Comparison of ENCODE assay signal across 15 mouse cellular contexts in genomic region chr12:91027681-91028080, GRCm38 (mm10).
DNase-seq lines count a peak whose midpoint lies in the region; ATAC-seq and TF ChIP-seq lines count a peak whose summit lies in the region.
"Had no signal": no experiment of that assay in that cellular context is flagged by ENCODE, and none has a peak within 500 bp of the region (broad histone marks: within the 10 kb centered on the region; RNA-seq: fewer than 3 reads in every experiment).

No protein-coding gene starts in this region.

- H3K9me3 ChIP-seq in intestine, embryonic 16.5 days (ENCODE audit: control insufficient read depth, low read length), result no peaks in the 10 kb centered on the region
- no peaks in the 10 kb centered on the region for H3K9me3 ChIP-seq in intestine, postnatal 0 days (ENCODE audit: control insufficient read depth)
- H3K9me3 ChIP-seq: heart, embryonic 13.5 days; hindbrain, embryonic 13.5 days had no signal

- H3K4me2 ChIP-seq in intestine, embryonic 16.5 days (ENCODE audit: low read depth, low read length), result no peak overlapping the region
- H3K4me2 ChIP-seq in intestine, postnatal 0 days (replicated peaks; ENCODE audit: low read depth), result no peak overlapping the region
- H3K4me2 ChIP-seq: heart, embryonic 13.5 days; hindbrain, embryonic 13.5 days had no signal

- no peaks in the 10 kb centered on the region for H3K27me3 ChIP-seq in intestine, embryonic 16.5 days (replicated peaks; ENCODE audit: control insufficient read depth, insufficient read depth, low read length)
- no peaks in the 10 kb centered on the region for H3K27me3 ChIP-seq in intestine, postnatal 0 days (replicated peaks; ENCODE audit: control insufficient read depth, insufficient read depth, low read length)
- H3K27me3 ChIP-seq: heart, embryonic 13.5 days; hindbrain, embryonic 13.5 days had no signal

- 54% methylated on average over 9 of the region's 9 CpGs for WGBS in intestine, embryonic 16.5 days
- WGBS in intestine, postnatal 0 days, result 53% methylated on average over 9 of the region's 9 CpGs

- ATAC-seq in intestine, embryonic 16.5 days, result 0 out of 2 replicates have a peak, but pooled peaks have one; percentile 36
- ATAC-seq in intestine, postnatal 0 days, result no peak
- ATAC-seq: CD4-positive, CD25-positive, alpha-beta regulatory T cell, adult 4 months had no signal

- no peak overlapping the region for H3K27ac ChIP-seq in intestine, embryonic 16.5 days (ENCODE audit: low read length)
- H3K27ac ChIP-seq in intestine, postnatal 0 days (ENCODE audit: low read depth, low read length), result no peak overlapping the region
- H3K27ac ChIP-seq: heart, embryonic 13.5 days; hindbrain, embryonic 13.5 days; macrophage had no signal

- intact Hi-C loops in heart, postnatal 36 days (cut with DNase I), result no loop called here

- no peak for TF ChIP-seq CTCF in intestine, postnatal 0 days (IDR thresholded peaks at IDR 0.05; ENCODE audit: low read depth)

- no peak overlapping the region for H3K4me3 ChIP-seq in intestine, embryonic 16.5 days (ENCODE audit: low read length)
- H3K4me3 ChIP-seq in intestine, postnatal 0 days (ENCODE audit: low read depth, low read length), result no peak overlapping the region
- H3K4me3 ChIP-seq: heart, embryonic 13.5 days; hindbrain, embryonic 13.5 days had no signal

- peak; percentile 21 for DNase-seq in lung, postnatal 10 days
- no peak for DNase-seq in lung, postnatal 25 days (ENCODE audit: low spot score)
- peak; percentile 5 to 6 for DNase-seq in heart, postnatal 36 days
- no peak for DNase-seq in kidney, postnatal 10 days
- DNase-seq in urinary bladder, postnatal 10 days (ENCODE audit: low spot score), result no peak
- DNase-seq: cerebellum, adult 2 months; kidney, adult 9 months; midbrain, embryonic 14.5 days; right cerebral cortex, postnatal 14 days had no signal

- H3K9ac ChIP-seq in intestine, embryonic 16.5 days (ENCODE audit: low read depth, low read length), result no peak overlapping the region
- no peak overlapping the region for H3K9ac ChIP-seq in intestine, postnatal 0 days (ENCODE audit: low read depth, low read length)
- H3K9ac ChIP-seq: heart, embryonic 13.5 days; hindbrain, embryonic 13.5 days had no signal

- 0 out of 2 replicates have a peak, but pooled peaks cover 3% of the 10 kb centered on the region for H3K4me1 ChIP-seq in intestine, embryonic 16.5 days (ENCODE audit: control insufficient read depth, insufficient read depth, low read length)
- H3K4me1 ChIP-seq in intestine, postnatal 0 days (replicated peaks; ENCODE audit: control insufficient read depth, insufficient read depth, low read length), result no peaks in the 10 kb centered on the region
- H3K4me1 ChIP-seq: heart, embryonic 13.5 days; hindbrain, embryonic 13.5 days had no signal

- no peaks in the 10 kb centered on the region for H3K36me3 ChIP-seq in intestine, embryonic 16.5 days (ENCODE audit: control insufficient read depth, insufficient read depth, low read length)
- H3K36me3 ChIP-seq in intestine, postnatal 0 days (ENCODE audit: control insufficient read depth, insufficient read depth), result no peaks in the 10 kb centered on the region
- H3K36me3 ChIP-seq: heart, embryonic 13.5 days; hindbrain, embryonic 13.5 days had no signal

Comparison
In these comparisons a context has a peak if more than half of its experiments do, and no peak if none do; other contexts are left out.
1. DNase-seq: peak in lung, postnatal 10 days (single experiment) and heart, postnatal 36 days (2 of 2); none in lung, postnatal 25 days (single experiment), kidney, postnatal 10 days (single experiment) and urinary bladder, postnatal 10 days (single experiment).